Mouse (Mus musculus): ENCODE measurements around the gene Rhbdd1. TPM values are rescaled to one million over a fixed set of nuclear protein-coding genes. Genes with fewer than 3 reads are reported as not detected.

Rhbdd1 gene
- polyA plus RNA-seq, 1 experiment from 2014 or later, result 12.1 TPM

DNA sequence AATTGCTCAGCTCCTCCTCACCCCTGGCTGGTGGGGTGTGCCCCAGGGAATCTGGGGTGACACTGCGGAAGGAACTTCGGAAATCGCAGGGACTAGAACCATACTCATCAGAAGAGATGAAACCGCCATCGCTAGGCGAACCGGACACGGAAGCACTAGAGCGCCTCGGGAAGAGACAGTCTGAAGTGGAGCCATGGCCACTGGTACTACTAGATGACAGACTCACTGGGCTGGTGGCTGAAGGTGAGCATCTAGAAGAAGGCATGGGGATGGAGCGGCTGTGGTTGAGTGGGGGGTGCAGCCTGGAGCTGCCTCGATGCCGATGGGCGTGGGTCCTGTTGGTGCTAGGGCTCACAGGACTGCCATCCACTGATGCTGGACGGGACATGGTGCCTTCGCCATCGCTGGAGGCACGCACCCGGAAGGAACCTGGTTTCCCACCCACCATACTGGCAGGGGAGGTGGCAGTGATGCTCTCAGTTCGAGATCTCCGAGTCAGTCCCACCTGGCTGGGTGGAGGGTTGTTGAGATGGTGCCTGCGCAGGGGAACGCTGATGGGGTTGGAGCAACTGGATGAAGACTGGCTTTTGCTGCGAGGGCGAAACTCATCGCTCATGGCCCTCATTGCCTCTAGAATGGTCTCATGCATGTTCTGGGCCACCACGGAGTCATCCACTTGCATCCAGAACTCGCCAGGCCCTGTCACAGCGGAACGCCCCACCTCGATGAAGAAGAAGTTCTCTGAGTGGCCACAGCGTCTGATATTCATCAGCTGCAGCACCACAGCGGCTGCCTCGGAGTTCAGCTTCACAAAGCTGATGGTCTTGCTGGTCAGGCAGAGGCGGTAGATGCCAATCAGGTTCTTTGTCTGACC is 26.9 kb upstream of the Rhbdd1 start:
- Histone ChIP-seq H3K4me3 (ENCODE audit: low read depth, low read length) (peak overlapping the region; percentile 56), H3K9ac (ENCODE audit: low read depth, low read length) (peak overlapping the region; percentile 51; the same call in 1 of the 2 replicates), H3K27ac (ENCODE audit: low read depth, low read length) (no peak overlapping the region), H3K9me3 (ENCODE audit: control insufficient read depth, low read length) (no peaks in the 10 kb centered on the region), H3K36me3 (ENCODE audit: control insufficient read depth, insufficient read depth, low read length) (peaks cover 8% of the 10 kb centered on the region), H3K4me2 (peak overlapping the region; percentile 71), H3K27me3 (replicated peaks; ENCODE audit: control insufficient read depth, insufficient read depth, low read length) (peaks cover 73% of the 10 kb centered on the region), H3K4me1 (replicated peaks; ENCODE audit: control insufficient read depth, insufficient read depth, low read length) (peaks cover 3% of the 10 kb centered on the region; the same call in 1 of the 2 replicates)
- DNase-seq (ENCODE audit: low spot score) (peak; percentile 35), ATAC-seq (replicated peaks; ENCODE audit: low FRiP score) (no peak)
- 64% methylated on average over 35 of the region's 35 CpGs for WGBS

DNA sequence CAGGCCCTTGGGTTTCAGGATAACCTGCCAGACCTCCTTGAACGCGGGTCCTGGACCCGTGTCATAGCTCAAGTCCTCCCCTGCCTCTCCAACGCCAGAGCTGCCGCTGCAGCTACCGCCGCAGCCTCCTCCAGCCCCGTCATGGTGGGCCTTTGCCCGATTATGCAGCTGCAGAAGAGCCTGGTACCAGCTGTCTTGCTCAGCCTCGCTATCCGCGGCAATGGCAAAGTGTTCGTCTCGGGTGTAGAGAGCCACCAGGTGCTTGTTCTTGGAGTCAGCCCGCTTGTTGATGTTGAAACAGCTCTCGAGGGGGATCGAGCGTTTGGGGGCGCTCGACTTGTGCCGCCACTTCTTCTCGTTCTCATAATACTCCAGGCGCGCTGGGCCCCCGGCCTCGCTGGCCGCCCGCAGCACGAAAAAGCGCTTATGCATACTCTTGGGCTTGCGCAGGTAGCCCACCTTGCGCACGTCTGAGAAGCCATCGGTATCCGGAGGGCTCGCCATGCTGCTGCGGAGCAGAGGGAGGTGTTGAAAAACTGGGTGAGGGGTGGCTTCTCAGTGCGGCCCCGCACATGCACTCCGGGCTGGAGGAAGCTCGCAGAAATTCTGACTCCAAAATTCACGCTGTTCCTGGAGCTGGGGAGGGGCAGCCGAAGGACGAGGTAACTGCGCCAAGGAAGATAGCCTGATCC is 26.1 kb upstream of the Rhbdd1 start:
- Histone ChIP-seq H3K4me1 (replicated peaks; ENCODE audit: control insufficient read depth, insufficient read depth, low read length) (peaks cover 3% of the 10 kb centered on the region; the same call in 1 of the 2 replicates), H3K27ac (ENCODE audit: low read depth, low read length) (peak overlapping the region; percentile 75; the same call in 1 of the 2 replicates)
- 2% methylated on average over 45 of the region's 45 CpGs for WGBS

DNA sequence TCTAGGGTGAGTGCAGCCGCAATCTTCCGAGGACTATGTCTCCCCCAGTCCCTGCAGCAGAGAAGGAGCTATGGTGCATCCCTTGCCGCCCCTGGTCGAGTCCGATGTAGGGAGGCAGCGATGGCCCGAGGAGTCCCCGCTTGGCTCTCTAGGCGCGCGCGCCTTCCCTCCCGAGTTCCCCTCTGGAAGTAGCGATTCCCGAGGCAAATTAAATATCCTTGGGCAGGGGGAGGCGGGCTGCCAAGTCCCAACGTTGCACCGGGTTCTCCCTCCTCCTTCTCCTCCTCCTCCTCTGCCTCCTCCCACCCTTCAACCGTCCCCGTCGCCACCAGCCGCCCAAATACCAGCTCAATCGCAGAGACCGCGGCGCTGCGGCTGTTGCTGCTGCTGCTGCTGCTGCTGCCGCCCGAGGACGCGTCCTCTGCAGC is 25.5 kb upstream of the Rhbdd1 start:
- ATAC-seq (replicated peaks; ENCODE audit: low FRiP score), result peak; percentile 46; the same call in 1 of the 2 replicates
- H3K36me3 ChIP-seq (ENCODE audit: control insufficient read depth, insufficient read depth, low read length), result peaks cover 8% of the 10 kb centered on the region
- peak overlapping the region; percentile 51 for H3K9ac ChIP-seq (ENCODE audit: low read depth, low read length)
- peaks cover 74% of the 10 kb centered on the region for H3K27me3 ChIP-seq (replicated peaks; ENCODE audit: control insufficient read depth, insufficient read depth, low read length)
- H3K27ac ChIP-seq (ENCODE audit: low read depth, low read length), result peak overlapping the region; percentile 75
- DNase-seq (ENCODE audit: low spot score), result no peak
- peak overlapping the region; percentile 56 for H3K4me3 ChIP-seq (ENCODE audit: low read depth, low read length)
- H3K9me3 ChIP-seq (ENCODE audit: control insufficient read depth, low read length), result no peaks in the 10 kb centered on the region
- 1% methylated on average over 31 of the region's 31 CpGs for WGBS
- H3K4me2 ChIP-seq, result peak overlapping the region; percentile 71
- peaks cover 3% of the 10 kb centered on the region; the same call in 1 of the 2 replicates for H3K4me1 ChIP-seq (replicated peaks; ENCODE audit: control insufficient read depth, insufficient read depth, low read length)

More for the DNA sequence above, 26.1 kb upstream of the Rhbdd1 start:
- peak overlapping the region; percentile 71 for H3K4me2 ChIP-seq
- H3K27me3 ChIP-seq (replicated peaks; ENCODE audit: control insufficient read depth, insufficient read depth, low read length), result peaks cover 73% of the 10 kb centered on the region
- H3K9ac ChIP-seq (ENCODE audit: low read depth, low read length), result peak overlapping the region; percentile 51
- no peak for ATAC-seq (replicated peaks; ENCODE audit: low FRiP score)
- DNase-seq (ENCODE audit: low spot score), result peak; percentile 48
- H3K36me3 ChIP-seq (ENCODE audit: control insufficient read depth, insufficient read depth, low read length), result peaks cover 8% of the 10 kb centered on the region
- no peaks in the 10 kb centered on the region for H3K9me3 ChIP-seq (ENCODE audit: control insufficient read depth, low read length)
- H3K4me3 ChIP-seq (ENCODE audit: low read depth, low read length), result peak overlapping the region; percentile 56

DNA sequence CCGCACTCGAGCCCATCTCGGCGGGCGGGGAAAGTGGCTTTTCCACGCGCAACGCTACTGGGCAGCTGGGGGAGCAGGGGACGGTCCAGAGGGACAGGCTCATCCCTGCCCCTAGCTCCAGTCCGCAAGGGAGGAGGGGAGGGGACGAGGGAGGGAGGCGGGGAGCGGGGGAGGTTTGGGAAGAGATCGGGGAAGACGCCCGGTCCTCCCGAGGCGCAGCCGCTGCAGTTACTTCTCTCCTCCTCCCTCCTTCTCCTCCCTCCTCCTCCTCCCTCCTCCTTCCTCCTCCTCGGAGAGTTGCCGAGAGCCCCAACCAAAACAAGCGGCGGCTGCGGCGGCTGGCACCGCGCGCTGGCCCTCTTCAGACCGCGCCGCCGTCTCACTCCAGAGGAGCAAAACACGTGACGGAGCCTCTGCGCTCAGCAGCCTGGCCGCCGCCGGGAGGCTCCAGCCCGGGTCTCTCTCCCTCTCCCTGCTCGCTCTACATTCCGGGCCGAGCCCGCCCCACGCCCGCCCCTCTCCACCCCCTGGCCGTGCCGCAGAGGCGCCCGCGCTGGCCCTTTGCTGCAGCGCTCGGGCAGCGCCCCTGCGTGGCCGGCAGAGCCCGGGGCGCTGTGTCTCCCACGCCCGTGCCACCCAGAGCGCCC is 25.0 kb upstream of the Rhbdd1 start, which contains the start of gene Irs1:
TSS of gene Irs1 (minus strand) at position 266 of the 647 bp plus-strand sequence.
- DNase-seq (ENCODE audit: low spot score) (peak; percentile 78), ATAC-seq (replicated peaks; ENCODE audit: low FRiP score) (peak; percentile 81)
- Histone ChIP-seq H3K27ac (ENCODE audit: low read depth, low read length) (peak within 1 kb of the TSS; percentile 75), H3K4me3 (ENCODE audit: low read depth, low read length) (peak within 1 kb of the TSS; percentile 56), H3K9me3 (ENCODE audit: control insufficient read depth, low read length) (no peaks in the 10 kb centered on the region), H3K4me1 (replicated peaks; ENCODE audit: control insufficient read depth, insufficient read depth, low read length) (peaks cover 3% of the 10 kb centered on the region; the same call in 1 of the 2 replicates), H3K27me3 (replicated peaks; ENCODE audit: control insufficient read depth, insufficient read depth, low read length) (peaks cover 76% of the 10 kb centered on the region), H3K36me3 (ENCODE audit: control insufficient read depth, insufficient read depth, low read length) (peaks cover 8% of the 10 kb centered on the region), H3K9ac (ENCODE audit: low read depth, low read length) (peak within 1 kb of the TSS; percentile 51), H3K4me2 (peak within 1 kb of the TSS; percentile 71)
- 0% methylated on average over 53 of the region's 60 CpGs for WGBS

DNA sequence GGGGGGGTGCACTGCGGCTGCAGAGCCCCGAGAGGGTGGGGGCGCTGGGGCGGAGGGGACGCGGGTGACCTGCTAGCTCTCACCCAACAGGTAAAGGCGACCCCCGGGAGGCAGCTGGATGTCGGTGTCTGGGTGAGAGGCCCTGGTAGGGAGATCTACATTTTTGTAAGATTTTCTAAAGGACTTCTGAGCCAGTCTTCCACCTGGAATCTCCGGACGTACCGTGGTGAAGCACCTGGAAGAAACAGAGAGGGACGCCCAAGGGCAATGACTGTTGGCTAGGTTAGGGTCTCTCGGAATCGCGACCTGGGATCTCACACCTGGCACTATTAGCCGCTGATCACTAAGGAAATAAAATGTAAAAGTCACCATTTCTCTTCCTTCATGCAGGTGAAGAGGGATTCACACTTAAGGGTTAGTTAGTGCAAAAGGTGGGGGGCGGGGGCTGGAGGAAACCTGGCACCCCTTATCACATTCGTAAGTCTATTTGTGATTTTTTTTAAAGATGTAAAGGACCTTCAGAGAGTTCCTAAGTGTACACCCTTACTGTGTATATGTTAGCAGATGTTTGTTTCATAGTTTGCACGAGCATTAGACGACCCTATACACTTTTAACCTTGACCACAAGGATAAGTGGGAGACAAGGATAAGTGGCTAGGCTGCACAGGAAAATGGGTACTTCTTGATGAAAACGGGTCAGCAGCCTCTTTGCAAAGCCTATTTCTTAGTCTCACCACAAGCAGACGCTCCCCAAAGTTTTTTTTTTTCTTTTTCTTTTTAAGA is 24.1 kb upstream of the Rhbdd1 start:
- peak overlapping the region; percentile 56 for H3K4me3 ChIP-seq (ENCODE audit: low read depth, low read length)
- peaks cover 8% of the 10 kb centered on the region for H3K36me3 ChIP-seq (ENCODE audit: control insufficient read depth, insufficient read depth, low read length)
- peak overlapping the region; percentile 71 for H3K4me2 ChIP-seq
- DNase-seq (ENCODE audit: low spot score) (peak; percentile 36), ATAC-seq (replicated peaks; ENCODE audit: low FRiP score) (no peak; the same call in 1 of the 2 replicates)
- 2% methylated on average over 23 of the region's 23 CpGs for WGBS
- H3K9ac ChIP-seq (ENCODE audit: low read depth, low read length), result peak overlapping the region; percentile 51
- H3K9me3 ChIP-seq (ENCODE audit: control insufficient read depth, low read length), result no peaks in the 10 kb centered on the region
- peak overlapping the region; percentile 75 for H3K27ac ChIP-seq (ENCODE audit: low read depth, low read length)
- H3K27me3 ChIP-seq (replicated peaks; ENCODE audit: control insufficient read depth, insufficient read depth, low read length), result peaks cover 68% of the 10 kb centered on the region
- peaks cover 3% of the 10 kb centered on the region; the same call in 1 of the 2 replicates for H3K4me1 ChIP-seq (replicated peaks; ENCODE audit: control insufficient read depth, insufficient read depth, low read length)

DNA sequence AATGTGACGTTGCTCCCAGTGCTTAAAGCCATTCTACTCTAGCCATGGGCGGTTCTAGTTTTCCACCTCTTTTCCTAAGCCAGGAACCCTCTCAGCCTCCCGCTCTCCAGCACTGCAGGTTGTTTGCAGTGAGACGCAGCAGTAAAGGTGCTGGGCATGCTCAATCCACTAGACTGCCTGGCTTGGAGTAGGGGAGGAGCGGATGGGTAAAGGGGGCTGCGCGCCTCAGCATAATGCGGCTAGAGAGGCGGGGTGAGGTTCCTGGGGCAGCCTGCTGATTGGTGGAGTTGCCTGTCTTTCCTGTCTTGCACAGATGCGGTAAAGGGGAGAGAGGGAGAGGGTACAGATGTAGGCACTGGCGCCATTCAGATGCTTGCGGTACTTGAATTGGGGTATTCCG is 23.5 kb upstream of the Rhbdd1 start:
- peak; percentile 62 for DNase-seq (ENCODE audit: low spot score)
- H3K27me3 ChIP-seq (replicated peaks; ENCODE audit: control insufficient read depth, insufficient read depth, low read length), result peaks cover 62% of the 10 kb centered on the region
- H3K9me3 ChIP-seq (ENCODE audit: control insufficient read depth, low read length), result no peaks in the 10 kb centered on the region
- H3K36me3 ChIP-seq (ENCODE audit: control insufficient read depth, insufficient read depth, low read length), result peaks cover 7% of the 10 kb centered on the region
- H3K4me3 ChIP-seq (ENCODE audit: low read depth, low read length), result peak overlapping the region; percentile 56; the same call in 1 of the 2 replicates
- WGBS, result under 1% methylated on average over 13 of the region's 13 CpGs
- H3K27ac ChIP-seq (ENCODE audit: low read depth, low read length), result no peak overlapping the region
- no peak; the same call in 1 of the 2 replicates for ATAC-seq (replicated peaks; ENCODE audit: low FRiP score)
- H3K4me1 ChIP-seq (replicated peaks; ENCODE audit: control insufficient read depth, insufficient read depth, low read length), result peaks cover 3% of the 10 kb centered on the region; the same call in 1 of the 2 replicates
- H3K4me2 ChIP-seq, result peak overlapping the region; percentile 71
- no peak overlapping the region for H3K9ac ChIP-seq (ENCODE audit: low read depth, low read length)

DNA sequence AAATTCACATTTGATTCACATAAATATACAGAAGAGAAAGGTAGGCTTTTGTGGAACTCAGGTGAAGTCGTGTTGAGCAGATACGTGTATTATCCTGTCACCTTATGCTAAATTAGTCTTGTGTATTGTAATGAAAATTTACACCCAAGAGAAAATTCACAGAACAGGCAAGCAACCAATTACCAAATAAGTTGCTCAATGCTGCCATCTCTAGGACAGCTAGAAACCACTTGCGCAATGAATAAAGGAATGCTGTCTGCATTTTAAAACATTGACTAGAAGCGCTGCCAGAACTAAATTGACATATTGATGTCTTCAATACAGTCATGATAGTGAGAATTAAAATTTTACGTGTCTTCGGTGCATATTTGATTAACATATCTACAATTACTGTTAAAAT is 22.1 kb upstream of the Rhbdd1 start:
- no peak for DNase-seq (ENCODE audit: low spot score)

More for the DNA sequence above, 22.1 kb upstream of the Rhbdd1 start:
- 11% methylated on average over 6 of the region's 6 CpGs for WGBS
- H3K9me3 ChIP-seq (ENCODE audit: control insufficient read depth, low read length), result no peaks in the 10 kb centered on the region
- H3K27ac ChIP-seq (ENCODE audit: low read depth, low read length), result no peak overlapping the region
- H3K4me1 ChIP-seq (replicated peaks; ENCODE audit: control insufficient read depth, insufficient read depth, low read length), result peaks cover 3% of the 10 kb centered on the region; the same call in 1 of the 2 replicates
- H3K9ac ChIP-seq (ENCODE audit: low read depth, low read length), result no peak overlapping the region
- no peak for ATAC-seq (replicated peaks; ENCODE audit: low FRiP score)
- H3K4me2 ChIP-seq, result no peak overlapping the region
- H3K36me3 ChIP-seq (ENCODE audit: control insufficient read depth, insufficient read depth, low read length), result no peaks in the 10 kb centered on the region
- H3K27me3 ChIP-seq (replicated peaks; ENCODE audit: control insufficient read depth, insufficient read depth, low read length), result peaks cover 50% of the 10 kb centered on the region
- no peak overlapping the region for H3K4me3 ChIP-seq (ENCODE audit: low read depth, low read length)

Data from liver, embryonic 11.5 days (tissue).